Mouse (Mus musculus) limb, embryonic 14.5 days (tissue): ENCODE measurements around the gene Lim2. TPM values are rescaled to one million over a fixed set of nuclear protein-coding genes. Genes with fewer than 3 reads are reported as not detected.

Experiments used
- ATAC-seq: fragments of 200-750 bp; cut with Nextera tagmentation; 2 replicates; pipeline ENCODE4 v1.8.0; 2017; ENCODE audit warnings: low read depth, moderate number of reproducible peaks, moderate TSS enrichment; ENCODE audit not compliant: low FRiP score
- DNase-seq: peaks from one replicate; pipeline ENCODE4 v3.0.0-alpha.2; 2015; ENCODE audit warnings: low spot score
- H3K27ac ChIP-seq: fragments of 300-500 bp; sonication (generic); replicated peaks from 2 replicates; pipeline ENCODE4 v1.5.1; 2014; ENCODE audit warnings: low read depth, mild to moderate bottlenecking, low read length, moderate library complexity, mixed read lengths
- H3K27me3 ChIP-seq: fragments of 300-500 bp; sonication (generic); 2 replicates; pipeline ENCODE4 v1.6.1; 2014; ENCODE audit warnings: low read length, mixed read lengths; ENCODE audit not compliant: control insufficient read depth, insufficient read depth
- H3K36me3 ChIP-seq: fragments of 300-500 bp; sonication (generic); 2 replicates; pipeline ENCODE4 v1.6.1; 2014; ENCODE audit warnings: mild to moderate bottlenecking, low read length, moderate library complexity, mixed read lengths; ENCODE audit not compliant: control insufficient read depth, insufficient read depth
- H3K4me1 ChIP-seq: fragments of 300-500 bp; sonication (generic); 2 replicates; pipeline ENCODE4 v1.6.1; 2014; ENCODE audit warnings: antibody characterized with exemption, low read length, mixed read lengths; ENCODE audit not compliant: control insufficient read depth, insufficient read depth
- H3K4me2 ChIP-seq: fragments of 300-500 bp; sonication (generic); replicated peaks from 2 replicates; pipeline ENCODE4 v1.6.1; 2014; ENCODE audit warnings: low read depth, mild to moderate bottlenecking, low read length, moderate library complexity; ENCODE audit not compliant: severe bottlenecking
- H3K4me3 ChIP-seq: fragments of 300-500 bp; sonication (generic); replicated peaks from 2 replicates; pipeline ENCODE4 v1.5.1; 2014; ENCODE audit warnings: low read length
- H3K9ac ChIP-seq: fragments of 300-500 bp; sonication (generic); 2 replicates; pipeline ENCODE4 v1.6.1; 2014; ENCODE audit warnings: mild to moderate bottlenecking, low read depth, low read length, moderate library complexity; ENCODE audit not compliant: severe bottlenecking
- H3K9me3 ChIP-seq: fragments of 300-500 bp; sonication (generic); 2 replicates; pipeline ENCODE4 v1.6.1; 2016; ENCODE audit warnings: low read length; ENCODE audit not compliant: control insufficient read depth
- POLR2A ChIP-seq: fragments of 200-500 bp; IDR thresholded peaks from 2 replicates; pipeline ENCODE4 v1.8.0; 2012; ENCODE audit warnings: inconsistent platforms, mild to moderate bottlenecking, moderate library complexity, borderline replicate concordance; ENCODE audit not compliant: insufficient read depth, insufficient read length; ENCODE audit errors: extremely low read depth
- WGBS: fragments of 180-500 bp; shearing (Covaris S2); extraction: QIAGEN DNeasy Blood & Tissue Kit; methylation state at CpG from one replicate; pipeline ENCODE4 v1.1.7; 2014; 5-methylcytosine and 5-hydroxymethylcytosine counted together
- polyA plus RNA-seq, 2 experiments: library from polyadenylated mRNA; depleted of rRNA in 1 of 2; stranded (reverse) in 1 of 2; unstranded in 1 of 2; fragments of >200 nt; fragmentation: Nextera tagmentation in 1 of 2; extraction: Ambion mirVana in 1 of 2; gene quantifications; 2 replicates each; pipeline versions ENCODE4 v1.2.1 to v1.2.3; 2012 to 2014

Lim2 gene
- polyA plus RNA-seq, 2 experiments, result not detected

GRCm38 (mm10) chr7:43436341-43437255 lies 9.1 kb downstream of the Lim2 start, which contains the start of gene Nkg7:
TSS of gene Nkg7 (plus strand) at chr7:43437073.
- ATAC-seq (no peak), DNase-seq (no peak)
- H3K4me1 ChIP-seq, result no peaks in the 10 kb centered on the region
- TF ChIP-seq POLR2A, result no peak
- H3K4me2 ChIP-seq, result no peak within 1 kb of the TSS
- no peaks in the 10 kb centered on the region for H3K9me3 ChIP-seq
- H3K9ac ChIP-seq, result no peak within 1 kb of the TSS
- WGBS, result 68% methylated on average over 10 of the region's 10 CpGs
- H3K27me3 ChIP-seq, result no peaks in the 10 kb centered on the region
- H3K36me3 ChIP-seq, result no peaks in the 10 kb centered on the region
- H3K27ac ChIP-seq, result no peak within 1 kb of the TSS
- no peak within 1 kb of the TSS for H3K4me3 ChIP-seq

- no peak for TF ChIP-seq POLR2A
- Histone ChIP-seq H3K9ac (no peak overlapping the region), H3K4me1 (peaks cover 10% of the 10 kb centered on the region), H3K4me2 (no peak overlapping the region), H3K4me3 (no peak overlapping the region), H3K9me3 (no peaks in the 10 kb centered on the region), H3K27me3 (no peaks in the 10 kb centered on the region), H3K27ac (no peak overlapping the region), H3K36me3 (no peaks in the 10 kb centered on the region)
- DNase-seq (no peak), ATAC-seq (no peak)
- WGBS, result 82% methylated on average over 4 of the region's 4 CpGs
Observed at GRCm38 (mm10) chr7:43438611-43439010, 11.1 kb downstream of the Lim2 start.

GRCm38 (mm10) chr7:43440482-43440881 lies 13.0 kb downstream of the Lim2 start, which contains the start of gene Cldnd2:
TSS of gene Cldnd2 (plus strand) at chr7:43440782.
- no peak for DNase-seq
- ATAC-seq, result no peak
- peaks cover 19% of the 10 kb centered on the region for H3K4me1 ChIP-seq
- TF ChIP-seq POLR2A, result no peak
- H3K9me3 ChIP-seq, result no peaks in the 10 kb centered on the region
- H3K4me3 ChIP-seq, result no peak within 1 kb of the TSS
- H3K4me2 ChIP-seq, result no peak within 1 kb of the TSS
- H3K9ac ChIP-seq, result no peak within 1 kb of the TSS
- 83% methylated on average over 6 of the region's 6 CpGs for WGBS
- H3K27me3 ChIP-seq, result no peaks in the 10 kb centered on the region
- no peak within 1 kb of the TSS for H3K27ac ChIP-seq
- H3K36me3 ChIP-seq, result no peaks in the 10 kb centered on the region

- H3K9ac ChIP-seq, result no peak overlapping the region
- H3K9me3 ChIP-seq, result no peaks in the 10 kb centered on the region
- peaks cover 19% of the 10 kb centered on the region for H3K4me1 ChIP-seq
- DNase-seq (no peak), ATAC-seq (no peak)
- H3K4me2 ChIP-seq, result no peak overlapping the region
- no peaks in the 10 kb centered on the region for H3K36me3 ChIP-seq
- H3K27ac ChIP-seq, result no peak overlapping the region
- H3K27me3 ChIP-seq, result no peaks in the 10 kb centered on the region
- TF ChIP-seq POLR2A, result no peak
- H3K4me3 ChIP-seq, result no peak overlapping the region
- WGBS, result 80% methylated on average over 3 of the region's 3 CpGs
Observed at GRCm38 (mm10) chr7:43441071-43441470, 13.6 kb downstream of the Lim2 start.

GRCm38 (mm10) chr7:43442684-43443083 lies 15.2 kb downstream of the Lim2 start:
- Histone ChIP-seq H3K4me1 (peaks cover 20% of the 10 kb centered on the region), H3K27ac (peak overlapping the region; percentile 93), H3K9me3 (no peaks in the 10 kb centered on the region), H3K27me3 (no peaks in the 10 kb centered on the region), H3K9ac (peak overlapping the region; percentile 65), H3K4me2 (peak overlapping the region; percentile 75), H3K36me3 (no peaks in the 10 kb centered on the region), H3K4me3 (peak overlapping the region; percentile 46)
- ATAC-seq, result no peak
- no peak for TF ChIP-seq POLR2A
- no peak for DNase-seq
- 10% methylated on average over 9 of the region's 9 CpGs for WGBS
